In the genomic region with DNA sequence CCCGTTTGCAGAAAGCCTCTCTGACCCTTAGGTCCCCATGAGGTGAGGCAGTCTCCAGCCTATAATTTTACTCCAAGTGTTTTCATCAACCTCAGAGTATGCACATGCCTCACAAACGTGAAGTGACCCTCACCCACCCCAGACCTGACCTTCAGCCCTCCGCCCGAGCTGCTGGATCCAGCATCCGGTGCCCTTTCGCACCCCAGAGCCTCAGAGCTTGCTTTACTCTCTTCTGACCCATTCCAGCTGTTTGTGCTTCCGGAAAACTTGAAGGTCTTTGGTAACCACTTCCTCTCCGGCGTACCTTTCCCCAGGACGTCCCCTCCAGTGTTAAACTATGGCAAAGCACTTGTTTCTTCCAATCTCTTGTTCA, we compare ENCODE assay signal across 8 mouse cellular contexts. TPM values are rescaled to one million over a fixed set of nuclear protein-coding genes. Genes with fewer than 3 reads are reported as not detected.
A peak's percentile ranks its signal among the peaks of the same experiment; 100 is the strongest.
DNase-seq lines count a peak whose midpoint lies in the region; ATAC-seq and TF ChIP-seq lines count a peak whose summit lies in the region.

No protein-coding gene starts in this region.

- peak overlapping the region; percentile 85 for H3K4me2 ChIP-seq in limb, embryonic 14.5 days (replicated peaks; ENCODE audit: low read depth, low read length, severe bottlenecking)
- H3K4me2 ChIP-seq in neural tube, embryonic 12.5 days (replicated peaks): peak overlapping the region; percentile 96

- no peaks in the 10 kb centered on the region for H3K36me3 ChIP-seq in heart, adult 2 months (ENCODE audit: control insufficient read depth, insufficient read depth, low read length)
- H3K36me3 ChIP-seq in limb, embryonic 14.5 days (ENCODE audit: control insufficient read depth, insufficient read depth, low read length): peaks cover 14% of the 10 kb centered on the region; the same call in 1 of the 2 replicates
- H3K36me3 ChIP-seq in neural tube, embryonic 12.5 days: no peaks in the 10 kb centered on the region

- TF ChIP-seq EP300 in heart, adult 2 months (IDR thresholded peaks at IDR 0.05; ENCODE audit: insufficient read depth, low read depth, low read length): no peak

- no peaks in the 10 kb centered on the region for H3K79me2 ChIP-seq in heart, adult 2 months (replicated peaks; ENCODE audit: control insufficient read depth, insufficient read depth, low read length)

- TF ChIP-seq POLR2A in heart, adult 2 months (IDR thresholded peaks at IDR 0.05; ENCODE audit: insufficient read depth, low read depth, low read length): no peak
- no peak for TF ChIP-seq POLR2A in limb, embryonic 14.5 days (IDR thresholded peaks at IDR 0.05; ENCODE audit: borderline replicate concordance, extremely low read depth, insufficient read depth, insufficient read length)

- H3K4me1 ChIP-seq in heart, adult 2 months (ENCODE audit: control insufficient read depth, insufficient read depth, low read length): 0 out of 2 replicates have a peak, but pooled peaks cover 1% of the 10 kb centered on the region
- H3K4me1 ChIP-seq in limb, embryonic 14.5 days (ENCODE audit: control insufficient read depth, insufficient read depth, low read length): 0 out of 2 replicates have a peak, but pooled peaks cover 13% of the 10 kb centered on the region
- peaks cover 25% of the 10 kb centered on the region for H3K4me1 ChIP-seq in neural tube, embryonic 12.5 days

- H3K9me3 ChIP-seq in limb, embryonic 14.5 days (ENCODE audit: control insufficient read depth, low read length): no peaks in the 10 kb centered on the region
- H3K9me3 ChIP-seq in neural tube, embryonic 12.5 days: no peaks in the 10 kb centered on the region

- peak overlapping the region; percentile 39; the same call in 1 of the 2 replicates for H3K27ac ChIP-seq in heart, adult 2 months
- no peak overlapping the region for H3K27ac ChIP-seq in limb, embryonic 14.5 days (replicated peaks; ENCODE audit: low read depth, low read length)
- no peak overlapping the region for H3K27ac ChIP-seq in neural tube, embryonic 12.5 days

- no peaks in the 10 kb centered on the region for H3K27me3 ChIP-seq in heart, adult 2 months (ENCODE audit: control insufficient read depth, insufficient read depth, low read length)
- H3K27me3 ChIP-seq in limb, embryonic 14.5 days (ENCODE audit: control insufficient read depth, insufficient read depth, low read length): no peaks in the 10 kb centered on the region
- H3K27me3 ChIP-seq in neural tube, embryonic 12.5 days (replicated peaks): no peaks in the 10 kb centered on the region

- H3K4me3 ChIP-seq in heart, adult 2 months: peak overlapping the region; percentile 50; the same call in 1 of the 2 replicates
- H3K4me3 ChIP-seq in limb, embryonic 14.5 days (replicated peaks; ENCODE audit: low read length): peak overlapping the region; percentile 77
- peak overlapping the region; percentile 83 for H3K4me3 ChIP-seq in neural tube, embryonic 12.5 days

- 35% methylated on average over 10 of the region's 10 CpGs for WGBS in heart, adult 2 months
- WGBS in limb, embryonic 14.5 days: 11% methylated on average over 10 of the region's 10 CpGs
- WGBS in neural tube, embryonic 12.5 days: 29% methylated on average over 10 of the region's 10 CpGs

- H3K9ac ChIP-seq in heart, adult 2 months (ENCODE audit: low read depth, low read length): no peak overlapping the region
- H3K9ac ChIP-seq in limb, embryonic 14.5 days (ENCODE audit: low read depth, low read length, severe bottlenecking): peak overlapping the region; percentile 60; the same call in 1 of the 2 replicates
- peak overlapping the region; percentile 54 for H3K9ac ChIP-seq in neural tube, embryonic 12.5 days

- DNase-seq in heart, adult 2 months: no peak
- DNase-seq in heart, postnatal 36 days: no peak
- peak; percentile 66 for DNase-seq in ES-CJ7 (ENCODE audit: low read depth, low spot score)
- no peak for DNase-seq in limb, embryonic 14.5 days (ENCODE audit: low spot score)
- no peak for DNase-seq in gastrocnemius, postnatal 10 days
- DNase-seq in cerebellum, adult 8-10 months: no peak

- TF ChIP-seq CTCF in heart, adult 2 months (IDR thresholded peaks at IDR 0.05): no peak

- peak; percentile 7 to 18; a peak in 2 of 4 replicates for ATAC-seq in hematopoietic stem cell, adult 5-6 weeks (replicated peaks in 1 of 2; ENCODE audit: insufficient read depth in 1 of 2, low FRiP score in 2 of 2, low TSS enrichment in 1 of 2, low read depth in 1 of 2, poor library complexity in 2 of 2, severe bottlenecking in 2 of 2)
- ATAC-seq in limb, embryonic 14.5 days (ENCODE audit: low FRiP score, low read depth): no peak
- ATAC-seq in neural tube, embryonic 12.5 days (ENCODE audit: low FRiP score, low read depth): no peak; the same call in 1 of the 2 replicates

- intact Hi-C loops in heart, adult 2 months (cut with DNase I): no loop called here
- intact Hi-C loops in heart, postnatal 36 days (cut with DNase I): no loop called here

RNA-seq across cellular contexts. Expression of a gene that starts 0.9 kb away (rescaled TPM):
- 1 to 10 TPM in 1 of 2 experiments, under 1 TPM in 1; 0.91 to 1.3 TPM for total RNA-seq in heart, adult 2 months (2021)
- 0.90 and 1.3 TPM in 2 replicates for polyA plus RNA-seq in heart, adult 2 months (2012; rRNA removed)
- 1 to 10 TPM in 1 of 2 experiments, under 1 TPM in 1; 0.70 to 1.5 TPM for total RNA-seq in heart, postnatal 36 days (2021)
- total RNA-seq in hematopoietic stem cell, adult 5-6 weeks (2017): 8.1 and 31.4 TPM in 2 replicates
- 59.9 and 66.6 TPM in 2 replicates for polyA plus RNA-seq in limb, embryonic 14.5 days (2012; rRNA removed)
- polyA plus RNA-seq in limb, embryonic 14.5 days (2014; fragmentation: Nextera tagmentation; extraction: Ambion mirVana): 67.8 and 71.8 TPM in 2 replicates
- 40.9 and 41.2 TPM in 2 replicates for polyA plus RNA-seq in neural tube, embryonic 12.5 days (2016; fragmentation: Nextera tagmentation; extraction: Ambion mirVana)
- total RNA-seq in gastrocnemius, postnatal 10 days (2021): 1 to 10 TPM; 3.1 to 8.2 TPM

Comparison
In these comparisons a context has a peak if more than half of its experiments do, and no peak if none do; other contexts are left out.
1. ATAC-seq: peak in hematopoietic stem cell, adult 5-6 weeks (2 of 2); none in limb, embryonic 14.5 days (single experiment) and neural tube, embryonic 12.5 days (single experiment).
2. Peak in every context shown above with its lines, with median percentiles within 50 percentile points of each other: H3K4me3 ChIP-seq.